In genomic region chr2:72241714-72242472, GRCm38 (mm10) we compare ENCODE assay signal across 9 mouse cellular contexts. TPM values are rescaled to one million over a fixed set of nuclear protein-coding genes. Genes with fewer than 3 reads are reported as not detected.
DNase-seq lines count a peak whose midpoint lies in the region; ATAC-seq and TF ChIP-seq lines count a peak whose summit lies in the region.
"Had no signal": no experiment of that assay in that cellular context is flagged by ENCODE, and none has a peak within 500 bp of the region (broad histone marks: within the 10 kb centered on the region; RNA-seq: fewer than 3 reads in every experiment).

No protein-coding gene starts in this region.

- no peak for DNase-seq in lung, postnatal 10 days
- DNase-seq in embryonic facial prominence, embryonic 14.5 days (ENCODE audit: low spot score): peak; percentile 78
- peak; percentile 22 for DNase-seq in hindbrain, embryonic 11.5 days (ENCODE audit: low spot score)
- no peak for DNase-seq in thymus, postnatal 25 days
- DNase-seq in spleen, postnatal 10 days (ENCODE audit: low spot score in 2 of 2): no peak
- DNase-seq: cerebellum, postnatal 36 days had no signal

- no peak overlapping the region for H3ac ChIP-seq in myocyte (ENCODE audit: control insufficient read depth, insufficient read length)

- no peak for TF ChIP-seq POLR2A in myocyte (IDR thresholded peaks at IDR 0.05; ENCODE audit: insufficient read length, low read depth)

- peak overlapping the region; percentile 12 for H3K4me3 ChIP-seq in lung, embryonic 16.5 days (ENCODE audit: low read length)
- peak overlapping the region; percentile 16; the same call in 1 of the 2 replicates for H3K4me3 ChIP-seq in embryonic facial prominence, embryonic 14.5 days (ENCODE audit: low read depth, low read length)
- no peak overlapping the region for H3K4me3 ChIP-seq in hindbrain, embryonic 11.5 days (ENCODE audit: low read depth, low read length)
- no peak overlapping the region for H3K4me3 ChIP-seq in myocyte

- H3K27me3 ChIP-seq in lung, embryonic 16.5 days (ENCODE audit: control insufficient read depth, insufficient read depth, low read depth, low read length): no peaks in the 10 kb centered on the region
- H3K27me3 ChIP-seq in embryonic facial prominence, embryonic 14.5 days (replicated peaks; ENCODE audit: control insufficient read depth, insufficient read depth, low read length): no peaks in the 10 kb centered on the region
- H3K27me3 ChIP-seq in hindbrain, embryonic 11.5 days (ENCODE audit: control insufficient read depth, insufficient read depth, low read length): no peaks in the 10 kb centered on the region
- no peaks in the 10 kb centered on the region for H3K27me3 ChIP-seq in myocyte (ENCODE audit: control insufficient read depth, insufficient read depth, insufficient read length)

- H3K4me2 ChIP-seq in lung, embryonic 16.5 days (ENCODE audit: low read depth, low read length): peak overlapping the region; percentile 38
- peak overlapping the region; percentile 38 for H3K4me2 ChIP-seq in embryonic facial prominence, embryonic 14.5 days (ENCODE audit: low read depth, low read length)
- peak overlapping the region; percentile 8; the same call in 1 of the 2 replicates for H3K4me2 ChIP-seq in hindbrain, embryonic 11.5 days (replicated peaks; ENCODE audit: low read depth, low read length)
- H3K4me2 ChIP-seq in myocyte (ENCODE audit: low read depth): peak overlapping the region; percentile 31

- H3K36me3 ChIP-seq in lung, embryonic 16.5 days (ENCODE audit: control insufficient read depth, insufficient read depth, low read length): no peaks in the 10 kb centered on the region
- no peaks in the 10 kb centered on the region for H3K36me3 ChIP-seq in embryonic facial prominence, embryonic 14.5 days (ENCODE audit: control insufficient read depth, insufficient read depth, low read length)
- H3K36me3 ChIP-seq in hindbrain, embryonic 11.5 days (ENCODE audit: control insufficient read depth, insufficient read depth, low read length): no peaks in the 10 kb centered on the region
- no peaks in the 10 kb centered on the region for H3K36me3 ChIP-seq in myocyte (ENCODE audit: control insufficient read depth, insufficient read depth)

- WGBS in lung, embryonic 16.5 days: 42% methylated on average over 14 of the region's 14 CpGs
- WGBS in embryonic facial prominence, embryonic 14.5 days: 43% methylated on average over 14 of the region's 14 CpGs
- WGBS in hindbrain, embryonic 11.5 days: 51% methylated on average over 14 of the region's 14 CpGs

- H3K9me3 ChIP-seq in lung, embryonic 16.5 days (ENCODE audit: control insufficient read depth, low read length): no peaks in the 10 kb centered on the region
- H3K9me3 ChIP-seq in embryonic facial prominence, embryonic 14.5 days (ENCODE audit: control insufficient read depth, low read length): no peaks in the 10 kb centered on the region
- no peaks in the 10 kb centered on the region for H3K9me3 ChIP-seq in hindbrain, embryonic 11.5 days (ENCODE audit: control insufficient read depth, low read length)

- H3K9ac ChIP-seq in lung, embryonic 16.5 days (ENCODE audit: low read length): no peak overlapping the region
- no peak overlapping the region for H3K9ac ChIP-seq in embryonic facial prominence, embryonic 14.5 days (ENCODE audit: low read depth, low read length)
- no peak overlapping the region for H3K9ac ChIP-seq in hindbrain, embryonic 11.5 days (ENCODE audit: low read depth, low read length)

- no peaks in the 10 kb centered on the region for H3K4me1 ChIP-seq in lung, embryonic 16.5 days (replicated peaks; ENCODE audit: control insufficient read depth, insufficient read depth, low read length)
- H3K4me1 ChIP-seq in embryonic facial prominence, embryonic 14.5 days (ENCODE audit: control insufficient read depth, insufficient read depth, low read length): peaks cover 25% of the 10 kb centered on the region
- no peaks in the 10 kb centered on the region for H3K4me1 ChIP-seq in hindbrain, embryonic 11.5 days (replicated peaks; ENCODE audit: control insufficient read depth, insufficient read depth, low read length)

- peak; percentile 26; the same call in 1 of the 2 replicates for ATAC-seq in lung, embryonic 16.5 days (ENCODE audit: low read depth)
- ATAC-seq in embryonic facial prominence, embryonic 14.5 days (ENCODE audit: low read depth): peak; percentile 79
- no peak for ATAC-seq in hindbrain, embryonic 11.5 days (ENCODE audit: low FRiP score)
- no peak for ATAC-seq in monocyte, adult 5-6 weeks (replicated peaks; ENCODE audit: insufficient number of reproducible peaks, low FRiP score, low TSS enrichment, poor library complexity, severe bottlenecking)

- no peaks in the 10 kb centered on the region for H3K79me2 ChIP-seq in myocyte (ENCODE audit: control insufficient read depth, insufficient read depth)

- H3K27ac ChIP-seq in lung, embryonic 16.5 days (ENCODE audit: low read length): no peak overlapping the region
- peak overlapping the region; percentile 19; the same call in 1 of the 2 replicates for H3K27ac ChIP-seq in embryonic facial prominence, embryonic 14.5 days (replicated peaks; ENCODE audit: low read depth, low read length)
- no peak overlapping the region for H3K27ac ChIP-seq in hindbrain, embryonic 11.5 days (ENCODE audit: low read depth, low read length)

TF ChIP-seq in myocyte, 11 proteins besides CTCF, POLR2A, EP300 and RAD21:
- TF ChIP-seq USF1 (IDR thresholded peaks at IDR 0.05; ENCODE audit: low read depth) (no peak), TCF3 (IDR thresholded peaks at IDR 0.05; ENCODE audit: insufficient read length, low read depth) (no peak), TCF12 (IDR thresholded peaks at IDR 0.05; ENCODE audit: insufficient read depth, poor library complexity, severe bottlenecking) (no peak), POLR2AphosphoS2 (IDR thresholded peaks at IDR 0.05; ENCODE audit: insufficient read length, low read depth) (no peak), REST (IDR thresholded peaks at IDR 0.05; ENCODE audit: insufficient read depth, insufficient read length) (no peak), SRF (IDR thresholded peaks at IDR 0.05; ENCODE audit: control insufficient read depth, insufficient read length, low read depth) (no peak), CEBPB (IDR thresholded peaks at IDR 0.05; ENCODE audit: insufficient read depth, poor library complexity, severe bottlenecking) (no peak), MYOD1 (IDR thresholded peaks at IDR 0.05; ENCODE audit: control insufficient read depth in 1 of 3, insufficient read length in 2 of 3, low read depth in 2 of 3) (no peak), E2F4 (IDR thresholded peaks at IDR 0.05; ENCODE audit: insufficient read depth) (no peak), MYOG (IDR thresholded peaks at IDR 0.05; ENCODE audit: control insufficient read depth in 1 of 3, insufficient read depth in 1 of 3, insufficient read length in 2 of 3, low read depth in 2 of 3) (no peak), MAX (IDR thresholded peaks at IDR 0.05; ENCODE audit: low read depth) (no peak)

RNA-seq across cellular contexts. Expression of gene Map3k20, which starts 43.5 kb away (rescaled TPM):
- 29.8 and 31.6 TPM in 2 replicates for polyA plus RNA-seq in lung, embryonic 16.5 days (2015; fragmentation: Nextera tagmentation; extraction: Ambion mirVana)
- 20.4 and 22.3 TPM in 2 replicates for polyA plus RNA-seq in embryonic facial prominence, embryonic 14.5 days (2014; fragmentation: Nextera tagmentation; extraction: Ambion mirVana)
- polyA plus RNA-seq in hindbrain, embryonic 11.5 days (2014; fragmentation: Nextera tagmentation; extraction: Ambion mirVana): 9.1 and 11.0 TPM in 2 replicates
- 13.7 TPM for polyA plus RNA-seq in myocyte (2012; fragmentation: generic; extraction: Trizol)
- 10.5 to 11.9 TPM (median 11.2 TPM) in 3 replicates for total RNA-seq in monocyte, adult 5-6 weeks (2017)

Comparison
In these comparisons a context has a peak if more than half of its experiments do, and no peak if none do; other contexts are left out.
1. ATAC-seq: peak in lung, embryonic 16.5 days (single experiment) and embryonic facial prominence, embryonic 14.5 days (single experiment); none in hindbrain, embryonic 11.5 days (single experiment) and monocyte, adult 5-6 weeks (single experiment).
2. H3K4me3 ChIP-seq: peak in lung, embryonic 16.5 days (single experiment) and embryonic facial prominence, embryonic 14.5 days (single experiment); none in hindbrain, embryonic 11.5 days (single experiment) and myocyte (single experiment).
3. DNase-seq: peak in embryonic facial prominence, embryonic 14.5 days (single experiment) and hindbrain, embryonic 11.5 days (single experiment); none in lung, postnatal 10 days (single experiment), thymus, postnatal 25 days (single experiment) and spleen, postnatal 10 days (0 of 2).
4. Peak in every context shown above with its lines, with median percentiles within 50 percentile points of each other: H3K4me2 ChIP-seq.